Mouse (Mus musculus) ES-Bruce4 (cell line): ENCODE data around the gene Sgip1. TPM values are rescaled to one million over a fixed set of nuclear protein-coding genes. Genes with fewer than 3 reads are reported as not detected.

Experiments
- H3K27ac ChIP-seq: 2 replicates; pipeline ENCODE4 v1.5.1; 2012; ENCODE audit warnings: low read length, inconsistent platforms; ENCODE audit not compliant: insufficient read depth
- H3K27me3 ChIP-seq: 2 replicates; pipeline ENCODE4 v1.6.1; 2012; ENCODE audit warnings: mild to moderate bottlenecking, low read length, inconsistent platforms; ENCODE audit not compliant: control insufficient read depth, poor library complexity, insufficient read depth, severe bottlenecking
- H3K36me3 ChIP-seq: 2 replicates; pipeline ENCODE4 v1.6.1; 2012; ENCODE audit warnings: inconsistent platforms, mild to moderate bottlenecking, low read length, moderate library complexity; ENCODE audit not compliant: control insufficient read depth, poor library complexity, insufficient read depth, severe bottlenecking
- H3K4me1 ChIP-seq: one replicate; pipeline ENCODE4 v1.8.1; 2011; ENCODE audit warnings: low read length; ENCODE audit not compliant: control insufficient read depth, insufficient read depth
- H3K4me3 ChIP-seq: 2 replicates; pipeline ENCODE4 v1.5.1; 2011; ENCODE audit warnings: low read depth, mild to moderate bottlenecking, low read length
- H3K9ac ChIP-seq: 2 replicates; pipeline ENCODE4 v1.6.1; 2012; ENCODE audit warnings: low read depth, mild to moderate bottlenecking, inconsistent platforms; ENCODE audit not compliant: poor library complexity, severe bottlenecking
- H3K9me3 ChIP-seq: replicated peaks from 2 replicates; pipeline ENCODE4 v1.6.1; 2012; ENCODE audit warnings: mild to moderate bottlenecking, low read length, inconsistent platforms; ENCODE audit not compliant: control insufficient read depth, poor library complexity, insufficient read depth, severe bottlenecking
- CTCF ChIP-seq: IDR thresholded peaks from one replicate; pipeline ENCODE4 v1.8.1; 2011; ENCODE audit warnings: low read depth, low read length
- EP300 ChIP-seq: IDR thresholded peaks from 2 replicates; pipeline ENCODE4 v1.6.1; 2011; ENCODE audit warnings: low read depth, low read length; ENCODE audit not compliant: insufficient read depth
- POLR2A ChIP-seq: IDR thresholded peaks from one replicate; pipeline ENCODE4 v1.8.1; 2011; ENCODE audit warnings: low read length; ENCODE audit not compliant: insufficient read depth
- polyA plus RNA-seq: library from polyadenylated mRNA; stranded (reverse); fragments of >200 nt; gene quantifications from 2 replicates; pipeline ENCODE4 v1.2.4, GENCODE M21; 2011; ENCODE audit warnings: low read depth; ENCODE audit not compliant: missing spikeins, insufficient read depth, insufficient read length

Gene Sgip1
- polyA plus RNA-seq, 1 experiment: 2.9 TPM

GRCm38 (mm10) chr4:102964174-102964573 lies 223.1 kb downstream of the Sgip1 start:
- TF ChIP-seq EP300: no peak
- no peak for TF ChIP-seq POLR2A
- TF ChIP-seq CTCF: no peak
- H3K9me3 ChIP-seq: no peaks in the 10 kb centered on the region
- no peaks in the 10 kb centered on the region for H3K36me3 ChIP-seq
- H3K4me1 ChIP-seq: no peaks in the 10 kb centered on the region
- no peaks in the 10 kb centered on the region for H3K27me3 ChIP-seq
- no peak overlapping the region for H3K4me3 ChIP-seq
- H3K9ac ChIP-seq: no peak overlapping the region
- no peak overlapping the region for H3K27ac ChIP-seq

- Histone ChIP-seq H3K36me3 (no peaks in the 10 kb centered on the region), H3K9me3 (no peaks in the 10 kb centered on the region), H3K9ac (no peak overlapping the region), H3K4me3 (no peak overlapping the region), H3K27me3 (no peaks in the 10 kb centered on the region), H3K4me1 (no peaks in the 10 kb centered on the region), H3K27ac (no peak overlapping the region)
- TF ChIP-seq EP300 (no peak), CTCF (no peak), POLR2A (no peak)
Measured at GRCm38 (mm10) chr4:102967811-102968210, 226.7 kb downstream of the Sgip1 start.

GRCm38 (mm10) chr4:102969599-102969998 lies 228.5 kb downstream of the Sgip1 start:
- Histone ChIP-seq H3K9me3 (no peaks in the 10 kb centered on the region), H3K4me1 (no peaks in the 10 kb centered on the region), H3K9ac (no peak overlapping the region), H3K4me3 (no peak overlapping the region), H3K36me3 (no peaks in the 10 kb centered on the region), H3K27ac (no peak overlapping the region), H3K27me3 (no peaks in the 10 kb centered on the region; the same call in 1 of the 2 replicates)
- no peak for TF ChIP-seq POLR2A

- Histone ChIP-seq H3K36me3 (no peaks in the 10 kb centered on the region), H3K9ac (no peak overlapping the region), H3K27ac (no peak overlapping the region), H3K4me3 (no peak overlapping the region), H3K9me3 (no peaks in the 10 kb centered on the region), H3K4me1 (no peaks in the 10 kb centered on the region), H3K27me3 (no peaks in the 10 kb centered on the region; the same call in 1 of the 2 replicates)
- TF ChIP-seq CTCF (no peak), EP300 (no peak), POLR2A (no peak)
Measured at GRCm38 (mm10) chr4:102971159-102971558, 230.1 kb downstream of the Sgip1 start.

GRCm38 (mm10) chr4:102972071-102972470 lies 231.0 kb downstream of the Sgip1 start:
- H3K9ac ChIP-seq: no peak overlapping the region
- no peaks in the 10 kb centered on the region for H3K4me1 ChIP-seq
- H3K4me3 ChIP-seq: no peak overlapping the region
- H3K36me3 ChIP-seq: no peaks in the 10 kb centered on the region
- no peak overlapping the region for H3K27ac ChIP-seq
- no peak for TF ChIP-seq CTCF
- no peak for TF ChIP-seq POLR2A
- no peak for TF ChIP-seq EP300
- no peaks in the 10 kb centered on the region; the same call in 1 of the 2 replicates for H3K27me3 ChIP-seq
- no peaks in the 10 kb centered on the region for H3K9me3 ChIP-seq

- Histone ChIP-seq H3K27ac (no peak overlapping the region), H3K9ac (no peak overlapping the region)
- TF ChIP-seq CTCF: no peak
- TF ChIP-seq EP300: no peak
- TF ChIP-seq POLR2A: no peak
Measured at GRCm38 (mm10) chr4:102974172-102974571, 233.1 kb downstream of the Sgip1 start.

More at GRCm38 (mm10) chr4:102974172-102974571, 233.1 kb downstream of the Sgip1 start:
- no peak overlapping the region for H3K4me3 ChIP-seq
- H3K9me3 ChIP-seq: no peaks in the 10 kb centered on the region
- H3K4me1 ChIP-seq: no peaks in the 10 kb centered on the region
- no peaks in the 10 kb centered on the region for H3K36me3 ChIP-seq
- H3K27me3 ChIP-seq: peaks cover 3% of the 10 kb centered on the region
